Mouse (Mus musculus): ENCODE results near the gene Slc4a4.
"Not testable (repeated sequence)": the region's sequence is repeated elsewhere in the genome, so short reads cannot be mapped to it uniquely, and the experiment has no call there.

Slc4a4 gene

GRCm38 (mm10) chr5:88961351-88961761, 74.7 kb downstream of the Slc4a4 start:
- DNase-seq (ENCODE audit: low spot score), result no peak

GRCm38 (mm10) chr5:88964685-88965290, 78.2 kb downstream of the Slc4a4 start:
- no peak for DNase-seq (ENCODE audit: low spot score)

- DNase-seq (ENCODE audit: low spot score), result no peak
Observed at GRCm38 (mm10) chr5:88966507-88966906, 79.9 kb downstream of the Slc4a4 start.

GRCm38 (mm10) chr5:88968923-88969639, 82.5 kb downstream of the Slc4a4 start:
- no peak for DNase-seq (ENCODE audit: low spot score)

GRCm38 (mm10) chr5:88971554-88971953, 84.9 kb downstream of the Slc4a4 start:
- DNase-seq (ENCODE audit: low spot score), result no peak

GRCm38 (mm10) chr5:88972277-88972676, 85.7 kb downstream of the Slc4a4 start:
- no peak for DNase-seq (ENCODE audit: low spot score)

- DNase-seq (ENCODE audit: low spot score), result no peak
Observed at GRCm38 (mm10) chr5:88973130-88973529, 86.5 kb downstream of the Slc4a4 start.

GRCm38 (mm10) chr5:88975694-88976093, 89.1 kb downstream of the Slc4a4 start:
- no peak for DNase-seq (ENCODE audit: low spot score)

GRCm38 (mm10) chr5:88976428-88976827, 89.8 kb downstream of the Slc4a4 start:
- DNase-seq (ENCODE audit: low spot score), result no peak

- DNase-seq (ENCODE audit: low spot score), result no peak
Observed at GRCm38 (mm10) chr5:88980740-88981139, 94.1 kb downstream of the Slc4a4 start.

GRCm38 (mm10) chr5:88981243-88982014, 94.8 kb downstream of the Slc4a4 start:
- no peak for DNase-seq (ENCODE audit: low spot score)

- no peak for DNase-seq (ENCODE audit: low spot score)
Observed at GRCm38 (mm10) chr5:88982040-88982736, 95.6 kb downstream of the Slc4a4 start.

GRCm38 (mm10) chr5:88983170-88983569, 96.6 kb downstream of the Slc4a4 start:
- no peak for DNase-seq (ENCODE audit: low spot score)

- no peak for DNase-seq (ENCODE audit: low spot score)
Observed at GRCm38 (mm10) chr5:88983652-88984051, 97.0 kb downstream of the Slc4a4 start.

GRCm38 (mm10) chr5:88989018-88989417, 102.4 kb downstream of the Slc4a4 start:
- no peak for DNase-seq (ENCODE audit: low spot score)

GRCm38 (mm10) chr5:88990196-88990747, 103.7 kb downstream of the Slc4a4 start:
- peak; percentile 28 for DNase-seq (ENCODE audit: low spot score)

GRCm38 (mm10) chr5:88991309-88991708, 104.7 kb downstream of the Slc4a4 start:
- DNase-seq (ENCODE audit: low spot score), result not testable (repeated sequence)

- peak; percentile 38 for DNase-seq (ENCODE audit: low spot score)
Observed at GRCm38 (mm10) chr5:88994533-88994932, 107.9 kb downstream of the Slc4a4 start.

GRCm38 (mm10) chr5:88996246-88996645, 109.6 kb downstream of the Slc4a4 start:
- no peak for DNase-seq (ENCODE audit: low spot score)

- DNase-seq (ENCODE audit: low spot score), result no peak
Observed at GRCm38 (mm10) chr5:88997277-88997676, 110.7 kb downstream of the Slc4a4 start.

- no peak for DNase-seq (ENCODE audit: low spot score)
Observed at GRCm38 (mm10) chr5:88999793-89000192, 113.2 kb downstream of the Slc4a4 start.

- no peak for DNase-seq (ENCODE audit: low spot score)
Observed at GRCm38 (mm10) chr5:89000598-89000997, 114.0 kb downstream of the Slc4a4 start.
